Mouse (Mus musculus): ENCODE results near the gene Kdm7a. TPM values are rescaled to one million over a fixed set of nuclear protein-coding genes. Genes with fewer than 3 reads are reported as not detected.

The Kdm7a gene
- 10 to 100 TPM; 18.7 to 18.8 TPM for total RNA-seq (2021)
- long read RNA-seq, experiment 1, full-length matches to known transcripts: 4 of 17 reads
- long read RNA-seq, experiment 1, partial matches to known transcripts: 0 of 17 reads
- long read RNA-seq, experiment 1, other reads (novel, unspliced or antisense): 13 of 17 reads
- long read RNA-seq, experiment 2, full-length matches to known transcripts: 1 of 9 reads
- long read RNA-seq, experiment 2, partial matches to known transcripts: 0 of 9 reads
- long read RNA-seq, experiment 2, other reads (novel, unspliced or antisense): 8 of 9 reads

- DNase-seq: peak; percentile 84 to 93
Observed at GRCm38 (mm10) chr6:39206581-39207461, at the start of gene Kdm7a. TSS of gene Kdm7a (minus strand) at chr6:39206789.

- DNase-seq: no peak
Observed at GRCm38 (mm10) chr6:39255271-39255670, 48.7 kb upstream of the Kdm7a start.

- DNase-seq: no peak
Observed at GRCm38 (mm10) chr6:39250055-39250454, 43.5 kb upstream of the Kdm7a start.

- DNase-seq: no peak
Observed at GRCm38 (mm10) chr6:39249176-39249770, 42.7 kb upstream of the Kdm7a start.

GRCm38 (mm10) chr6:39244066-39244465, 37.5 kb upstream of the Kdm7a start:
- DNase-seq: peak; percentile 46 to 51

GRCm38 (mm10) chr6:39243511-39243961, 36.9 kb upstream of the Kdm7a start:
- peak; percentile 57 to 76 for DNase-seq

GRCm38 (mm10) chr6:39242718-39243471, 36.3 kb upstream of the Kdm7a start:
- DNase-seq: peak; percentile 83 to 85

- peak; percentile 35 to 52 for DNase-seq
Observed at GRCm38 (mm10) chr6:39241421-39241891, 34.9 kb upstream of the Kdm7a start.

GRCm38 (mm10) chr6:39240956-39241355, 34.4 kb upstream of the Kdm7a start:
- no peak for DNase-seq

- DNase-seq: no peak
Observed at GRCm38 (mm10) chr6:39237887-39238286, 31.3 kb upstream of the Kdm7a start.

GRCm38 (mm10) chr6:39232617-39233016, 26.0 kb upstream of the Kdm7a start:
- DNase-seq: peak in 1 of 2 experiments; percentile 49

GRCm38 (mm10) chr6:39230664-39231063, 24.1 kb upstream of the Kdm7a start:
- DNase-seq: peak in 1 of 2 experiments; percentile 55

- no peak for DNase-seq
Observed at GRCm38 (mm10) chr6:39226610-39226955, 20.0 kb upstream of the Kdm7a start.

- peak; percentile 32 to 34 for DNase-seq
Observed at GRCm38 (mm10) chr6:39225876-39226609, 19.5 kb upstream of the Kdm7a start.

- no peak for DNase-seq
Observed at GRCm38 (mm10) chr6:39223328-39223885, 16.8 kb upstream of the Kdm7a start.

GRCm38 (mm10) chr6:39222487-39222886, 15.9 kb upstream of the Kdm7a start:
- no peak for DNase-seq

GRCm38 (mm10) chr6:39217961-39218360, 11.4 kb upstream of the Kdm7a start:
- no peak for DNase-seq

GRCm38 (mm10) chr6:39217138-39217537, 10.5 kb upstream of the Kdm7a start:
- no peak for DNase-seq

- DNase-seq: no peak
Observed at GRCm38 (mm10) chr6:39214949-39215606, 8.5 kb upstream of the Kdm7a start.

- DNase-seq: no peak
Observed at GRCm38 (mm10) chr6:39209677-39210076, 3.1 kb upstream of the Kdm7a start.

Measured in heart, adult 18-20 months (tissue).